Mouse (Mus musculus) small intestine, adult 2 months (tissue): ENCODE measurements around the gene Fsd1. TPM values are rescaled to one million over a fixed set of nuclear protein-coding genes. Genes with fewer than 3 reads are reported as not detected.

Experiments
- H3K27ac ChIP-seq: fragments of 200-500 bp; 2 replicates; pipeline ENCODE4 v1.5.1; 2012; ENCODE audit warnings: low read depth, low read length, control low read depth, inconsistent platforms; ENCODE audit not compliant: insufficient read depth
- H3K27me3 ChIP-seq: fragments of 200-500 bp; 2 replicates; pipeline ENCODE4 v1.6.1; 2012; ENCODE audit warnings: mild to moderate bottlenecking, moderate library complexity, low read length, inconsistent platforms; ENCODE audit not compliant: control insufficient read depth, insufficient read depth
- H3K36me3 ChIP-seq: fragments of 200-500 bp; 2 replicates; pipeline ENCODE4 v1.6.1; 2012; ENCODE audit warnings: mild to moderate bottlenecking, low read length, control low read depth, inconsistent platforms; ENCODE audit not compliant: control insufficient read depth, insufficient read depth
- H3K4me1 ChIP-seq: fragments of 200-500 bp; 2 replicates; pipeline ENCODE4 v1.6.1; 2012; ENCODE audit warnings: low read length, inconsistent platforms, mixed read lengths; ENCODE audit not compliant: control insufficient read depth, insufficient read depth, insufficient read length
- H3K4me3 ChIP-seq: fragments of 200-500 bp; 2 replicates; pipeline ENCODE4 v1.5.1; 2012; ENCODE audit warnings: low read depth, mild to moderate bottlenecking, control low read depth, inconsistent platforms, low read length, moderate library complexity
- CTCF ChIP-seq: fragments of 200-500 bp; IDR thresholded peaks from 2 replicates; pipeline ENCODE4 v1.5.1; 2012; ENCODE audit warnings: low read depth, mild to moderate bottlenecking, control low read depth, inconsistent platforms, low read length, moderate library complexity, mixed read lengths; ENCODE audit not compliant: insufficient replicate concordance, insufficient read length; ENCODE audit errors: extremely low read depth
- POLR2A ChIP-seq: fragments of 200-500 bp; IDR thresholded peaks from 2 replicates; pipeline ENCODE4 v1.6.1; 2012; ENCODE audit warnings: low read depth, mild to moderate bottlenecking, control low read depth, inconsistent platforms, low read length, moderate library complexity
- WGBS: fragments of 180-500 bp; shearing (Covaris S2); methylation state at CpG from one replicate; pipeline ENCODE4 v1.1.7; 2018; 5-methylcytosine and 5-hydroxymethylcytosine counted together
- polyA plus RNA-seq: library from polyadenylated mRNA; depleted of rRNA; stranded (reverse); fragments of >200 nt; gene quantifications from 2 replicates; pipeline ENCODE4 v1.2.3, GENCODE M21; 2012

Fsd1 gene
- polyA plus RNA-seq, 1 experiment = 3.2 TPM

GRCm38 (mm10) chr17:56032831-56033230, 46.5 kb downstream of the Fsd1 start:
- Histone ChIP-seq H3K36me3 (peaks cover 13% of the 10 kb centered on the region), H3K27me3 (no peaks in the 10 kb centered on the region), H3K4me1 (peaks cover 27% of the 10 kb centered on the region), H3K4me3 (no peak overlapping the region), H3K27ac (peak overlapping the region; percentile 81)
- WGBS = 46% methylated on average over 7 of the region's 7 CpGs
- TF ChIP-seq POLR2A = no peak
- no peak for TF ChIP-seq CTCF

DNA sequence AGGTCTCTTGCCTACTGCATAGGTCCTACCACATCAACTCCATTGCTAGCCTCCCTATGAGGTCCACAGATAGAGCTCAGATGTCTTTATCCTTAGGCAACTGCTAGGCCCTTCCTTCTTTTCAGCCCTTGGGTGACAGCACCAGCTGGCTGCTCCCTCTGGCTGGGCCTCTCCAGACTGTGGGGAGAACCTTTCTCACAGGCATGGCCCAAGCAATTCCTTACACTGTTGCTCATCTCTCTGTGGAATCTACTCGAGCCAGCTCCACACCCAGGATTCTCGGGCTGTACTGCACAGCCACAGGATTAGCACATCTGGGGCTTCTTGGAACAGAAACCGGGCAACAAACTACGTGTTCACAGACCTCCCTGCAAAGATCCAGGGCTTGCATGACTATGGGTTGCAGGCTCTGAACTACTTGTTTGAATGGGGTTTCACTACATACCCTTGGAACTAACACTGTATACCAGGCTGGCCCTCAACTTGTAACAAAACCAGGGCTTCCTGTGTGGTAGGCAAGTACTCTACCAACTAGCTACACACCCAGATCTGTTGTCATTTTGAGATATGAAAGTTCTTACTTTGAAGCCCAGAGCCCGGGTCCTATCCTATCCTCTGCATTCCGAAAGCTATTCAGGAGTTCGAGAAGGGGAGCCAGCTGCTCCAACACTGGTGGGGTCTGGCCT, 47.9 kb downstream of the Fsd1 start:
- 66% methylated on average over 7 of the region's 7 CpGs for WGBS
- Histone ChIP-seq H3K27ac (peak overlapping the region; percentile 57; the same call in 1 of the 2 replicates), H3K36me3 (peaks cover 10% of the 10 kb centered on the region), H3K4me1 (peaks cover 27% of the 10 kb centered on the region), H3K4me3 (peak overlapping the region; percentile 34; the same call in 1 of the 2 replicates), H3K27me3 (no peaks in the 10 kb centered on the region)
- TF ChIP-seq CTCF (no peak), POLR2A (no peak)

GRCm38 (mm10) chr17:56034726-56035100, 48.4 kb downstream of the Fsd1 start:
- Histone ChIP-seq H3K36me3 (peaks cover 10% of the 10 kb centered on the region), H3K27me3 (no peaks in the 10 kb centered on the region), H3K27ac (peak overlapping the region; percentile 57), H3K4me1 (peaks cover 27% of the 10 kb centered on the region), H3K4me3 (peak overlapping the region; percentile 34)
- no peak for TF ChIP-seq POLR2A
- no peak for TF ChIP-seq CTCF
- 73% methylated on average over 6 of the region's 6 CpGs for WGBS

DNA sequence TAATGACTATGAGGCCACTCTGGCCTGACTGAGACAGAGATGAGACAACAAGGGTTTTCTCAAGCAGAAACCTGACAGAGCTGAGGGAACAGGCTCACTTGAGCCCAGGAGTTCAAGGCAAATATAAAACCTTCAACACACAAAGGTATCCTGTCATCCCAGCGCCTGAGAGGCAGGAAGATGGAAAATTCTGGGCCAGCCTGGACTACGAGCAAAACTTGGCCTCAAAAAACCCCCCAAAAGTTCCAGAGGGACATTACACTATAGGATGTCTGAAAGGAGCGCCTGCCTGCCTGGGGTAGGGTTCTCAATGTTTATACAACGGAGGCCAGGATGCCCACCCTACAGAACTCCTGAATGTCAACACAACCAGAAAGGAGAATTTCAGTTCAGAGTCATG, 48.9 kb downstream of the Fsd1 start:
- H3K4me1 ChIP-seq = peaks cover 27% of the 10 kb centered on the region
- H3K4me3 ChIP-seq = peak overlapping the region; percentile 34
- H3K27me3 ChIP-seq = no peaks in the 10 kb centered on the region
- peaks cover 10% of the 10 kb centered on the region for H3K36me3 ChIP-seq
- no peak for TF ChIP-seq CTCF
- peak overlapping the region; percentile 57; the same call in 1 of the 2 replicates for H3K27ac ChIP-seq
- WGBS = 62% methylated on average over 4 of the region's 4 CpGs

DNA sequence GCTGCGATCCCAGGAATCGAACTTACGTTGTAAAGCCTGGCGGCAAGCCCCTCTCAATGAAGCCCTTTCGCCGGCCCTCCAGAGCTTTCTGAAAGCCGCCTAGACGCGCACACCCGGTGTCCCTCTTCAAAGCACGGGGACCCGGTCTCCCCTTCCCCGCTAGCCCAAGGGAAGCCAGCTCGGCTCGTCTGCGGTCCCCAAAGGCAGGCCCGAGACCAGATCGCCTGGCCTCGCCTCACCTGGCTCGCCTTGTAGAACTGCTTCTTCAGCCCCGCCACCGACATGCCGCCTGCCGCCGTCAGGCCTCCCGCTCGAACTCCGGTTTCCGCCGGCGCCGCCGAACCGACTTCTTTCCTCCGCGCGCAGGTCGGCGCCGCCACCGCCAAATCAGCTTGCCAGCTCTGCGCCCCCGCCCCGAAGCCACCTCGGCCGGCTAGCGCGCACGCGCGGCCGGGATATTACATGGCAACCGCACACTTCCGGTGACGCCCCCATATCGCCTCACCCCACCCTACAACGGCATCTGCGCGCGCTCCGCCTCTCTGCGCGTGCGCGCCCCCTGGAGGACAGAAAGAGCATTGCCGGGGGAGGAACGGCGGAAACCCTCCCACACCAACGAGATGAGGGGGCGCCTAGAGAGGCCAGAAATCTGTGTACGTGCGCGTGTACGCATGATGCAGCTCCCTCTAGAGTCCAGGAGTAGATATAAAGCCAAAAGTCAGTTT, 50.0 kb downstream of the Fsd1 start, which contains the start of gene Sh3gl1:
Gene Sh3gl1, minus strand, starts transcription at position 460 of the 725 bp plus-strand sequence.
- peak; percentile 96 for TF ChIP-seq CTCF
- peak; percentile 89 for TF ChIP-seq POLR2A
- no peaks in the 10 kb centered on the region for H3K27me3 ChIP-seq
- peaks cover 10% of the 10 kb centered on the region for H3K36me3 ChIP-seq
- peaks cover 27% of the 10 kb centered on the region for H3K4me1 ChIP-seq
- peak within 1 kb of the TSS; percentile 92 for H3K27ac ChIP-seq
- WGBS = under 1% methylated on average over 74 of the region's 74 CpGs
- H3K4me3 ChIP-seq = peak within 1 kb of the TSS; percentile 98

DNA sequence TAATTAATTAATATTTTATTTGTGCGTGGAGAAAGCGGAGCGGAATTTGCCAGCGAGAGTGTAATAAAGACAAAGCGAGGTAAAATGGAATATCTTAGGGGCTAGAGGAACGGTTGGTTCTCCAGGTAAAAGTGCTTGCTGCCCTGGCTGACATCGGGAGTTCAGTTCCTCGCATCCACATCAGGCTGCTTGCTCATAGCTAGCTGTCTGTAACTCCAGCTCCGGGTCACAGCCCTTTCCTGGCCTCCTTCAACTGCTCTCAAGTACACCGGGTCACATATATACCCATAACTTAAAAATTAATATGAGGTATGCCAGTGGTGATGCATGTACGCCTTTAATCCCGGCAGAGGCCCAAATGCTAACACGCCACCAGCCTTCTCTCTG, 50.6 kb downstream of the Fsd1 start:
- H3K27me3 ChIP-seq = no peaks in the 10 kb centered on the region
- TF ChIP-seq POLR2A (no peak), CTCF (no peak)
- WGBS = 34% methylated on average over 13 of the region's 13 CpGs
- H3K4me3 ChIP-seq = peak overlapping the region; percentile 45
- peaks cover 25% of the 10 kb centered on the region for H3K4me1 ChIP-seq
- H3K27ac ChIP-seq = no peak overlapping the region
- H3K36me3 ChIP-seq = peaks cover 10% of the 10 kb centered on the region

DNA sequence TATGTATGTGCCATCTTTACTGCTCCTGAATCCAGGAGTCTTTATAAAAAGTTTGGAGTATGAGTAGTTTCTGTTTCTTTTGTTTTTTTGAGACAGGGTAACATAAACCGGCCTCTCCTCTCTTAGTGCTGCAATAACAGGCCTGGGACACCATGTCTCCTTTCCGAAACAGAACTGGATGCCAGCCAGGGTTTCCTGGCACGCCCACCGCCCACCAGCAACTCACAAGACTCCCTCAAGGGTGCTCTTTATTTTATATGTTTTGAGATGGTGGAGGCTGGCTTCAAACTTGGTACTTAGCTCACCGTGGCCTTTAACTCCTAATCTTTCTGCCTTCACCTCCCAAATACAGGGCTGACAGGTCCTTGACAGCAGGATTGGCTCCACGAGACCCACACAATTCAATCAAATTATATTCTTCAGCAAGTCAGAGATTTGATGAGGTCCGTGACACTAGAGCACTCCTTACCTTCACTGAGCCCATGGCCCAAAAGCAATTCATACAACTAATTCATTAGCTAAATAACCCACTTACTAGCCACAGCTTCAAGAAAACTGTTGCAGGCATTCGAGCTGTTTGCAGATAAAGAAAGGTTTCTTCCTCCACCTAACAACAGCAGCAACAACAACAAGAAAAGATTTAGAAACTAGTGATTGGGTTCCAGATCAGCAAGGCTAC, 52.4 kb downstream of the Fsd1 start:
- H3K27ac ChIP-seq = no peak overlapping the region
- peaks cover 12% of the 10 kb centered on the region; the same call in 1 of the 2 replicates for H3K4me1 ChIP-seq
- H3K27me3 ChIP-seq = no peaks in the 10 kb centered on the region
- WGBS = 81% methylated on average over 8 of the region's 8 CpGs
- peaks cover 10% of the 10 kb centered on the region for H3K36me3 ChIP-seq
- H3K4me3 ChIP-seq = no peak overlapping the region
- TF ChIP-seq CTCF = no peak
- TF ChIP-seq POLR2A = no peak
